Mouse (Mus musculus) right cerebral cortex, postnatal 4 days (tissue): Measurements from ENCODE around the gene Bmp5.

Experiments used
- DNase-seq: peaks from one replicate; pipeline ENCODE4 v3.0.0-alpha.2; 2022

Gene Bmp5

DNA sequence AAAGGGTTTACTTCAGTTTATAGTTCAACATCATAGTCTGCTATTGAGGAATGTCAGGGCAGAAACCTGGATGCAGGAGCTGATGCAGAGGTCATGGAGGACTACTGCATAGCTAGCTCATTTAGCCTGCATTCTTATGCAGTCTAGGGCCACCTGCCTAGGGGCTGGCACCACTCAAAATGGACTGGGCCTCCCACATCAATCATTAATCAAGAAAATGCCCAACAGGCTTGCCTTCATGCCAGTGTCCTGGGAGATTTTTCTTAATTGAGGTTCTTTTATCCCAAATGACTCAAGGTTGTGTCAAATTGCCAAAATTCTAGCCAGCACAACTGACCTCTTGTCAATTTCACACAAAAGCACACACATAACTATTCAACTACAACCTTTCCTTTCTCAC lies 70.8 kb downstream of the Bmp5 start:
- DNase-seq: no peak

DNA sequence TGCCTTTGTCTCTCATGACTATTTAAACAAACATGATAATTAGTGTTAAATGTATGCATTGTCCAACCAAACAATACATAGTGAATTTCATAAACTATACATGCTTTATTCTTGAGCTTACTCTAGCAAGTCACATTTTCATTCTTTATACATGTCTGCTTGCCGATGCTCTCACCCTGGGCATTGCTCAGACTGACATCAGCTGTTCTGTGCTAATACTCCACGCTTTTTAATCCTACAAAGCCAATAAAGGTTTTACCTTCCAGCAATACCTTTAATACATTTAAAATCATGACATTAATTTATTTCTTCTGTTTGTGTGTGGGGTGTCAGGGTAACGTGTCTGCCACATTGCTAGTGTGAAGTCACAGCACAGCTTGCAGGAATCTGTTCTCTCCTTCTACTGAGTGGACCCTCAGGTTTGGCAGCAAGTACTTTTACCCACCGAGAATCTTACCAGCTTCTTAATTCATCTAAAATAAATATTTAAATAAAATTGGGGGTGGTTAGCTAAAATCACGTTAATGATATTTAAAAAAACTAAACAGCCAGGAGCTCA lies 75.6 kb downstream of the Bmp5 start:
- no peak for DNase-seq

DNA sequence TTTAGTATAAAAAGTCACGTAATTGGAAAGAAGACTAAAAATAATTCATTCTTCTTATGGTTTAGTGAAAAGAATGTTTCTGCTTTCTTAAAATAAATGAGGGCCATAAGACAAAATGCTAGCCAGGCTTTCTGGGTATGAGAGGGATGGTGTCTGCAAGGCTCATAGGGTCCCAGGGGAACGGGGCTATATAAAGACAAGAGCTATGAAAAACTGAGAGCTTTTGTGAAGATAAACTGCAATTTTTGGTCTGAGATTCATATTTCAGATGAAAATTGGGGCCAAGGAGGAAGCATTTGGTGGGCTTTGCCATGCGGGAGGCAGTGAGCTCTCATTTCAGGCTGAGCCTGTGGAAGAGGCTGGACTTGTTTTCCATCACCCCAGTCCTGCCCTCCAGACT lies 83.0 kb downstream of the Bmp5 start:
- no peak for DNase-seq

DNA sequence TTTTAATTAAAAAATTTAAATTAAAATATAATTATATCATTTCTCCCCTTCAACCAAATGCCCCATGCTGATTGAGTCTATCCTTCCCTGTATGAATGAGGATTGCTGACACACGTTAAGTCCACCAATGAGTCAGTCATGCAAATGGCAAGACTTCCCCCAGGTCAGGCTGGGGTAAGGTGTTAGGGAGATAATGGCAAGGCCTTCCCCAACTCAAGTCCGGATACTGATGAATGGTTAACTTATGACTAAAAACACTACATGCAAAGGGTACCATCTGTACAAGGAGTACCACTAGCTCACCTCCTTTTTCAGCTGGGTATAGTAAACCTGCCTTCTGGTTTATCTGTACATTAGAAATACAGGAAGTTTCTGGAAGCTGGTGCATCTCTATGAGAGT lies 83.8 kb downstream of the Bmp5 start:
- DNase-seq: no peak

DNA sequence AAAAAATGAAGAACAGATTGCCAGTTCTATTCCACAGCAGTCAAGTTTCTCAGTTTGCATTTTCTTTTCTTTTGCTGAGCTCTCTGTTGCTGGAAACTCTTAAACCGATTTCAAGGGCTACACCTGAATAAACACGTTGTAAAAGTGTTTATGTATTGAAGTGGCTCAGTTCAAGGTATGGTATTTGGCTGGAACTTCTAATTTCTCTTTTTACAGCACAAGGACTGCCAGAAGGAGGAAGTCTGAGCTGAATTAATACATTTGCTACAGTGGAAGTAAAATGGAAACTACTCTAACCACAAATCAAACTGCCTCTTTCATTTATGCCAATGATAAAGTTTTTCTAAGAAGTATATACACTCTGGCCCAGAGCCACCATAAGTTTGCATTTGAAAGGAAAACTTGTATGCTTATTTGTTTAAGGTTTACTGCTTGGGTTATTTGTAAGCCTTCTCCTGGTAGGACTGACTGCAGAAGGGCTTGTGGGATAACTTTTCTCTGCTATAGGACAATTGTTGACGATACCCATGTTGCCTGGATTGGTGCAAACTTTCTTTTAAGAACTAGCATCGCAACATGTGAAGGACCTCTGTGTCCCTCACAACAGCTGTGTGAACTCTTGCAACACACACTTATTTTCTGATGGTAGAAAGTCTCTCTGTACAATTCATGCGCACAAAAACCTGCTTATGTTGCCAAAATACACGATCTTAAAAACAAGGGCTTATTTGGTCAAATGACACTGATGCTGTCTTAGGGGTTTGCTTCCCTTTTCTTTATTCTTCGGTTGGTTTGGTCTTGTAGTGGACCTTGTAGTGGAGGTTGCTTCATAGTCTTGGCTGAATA lies 95.4 kb downstream of the Bmp5 start:
- no peak for DNase-seq

DNA sequence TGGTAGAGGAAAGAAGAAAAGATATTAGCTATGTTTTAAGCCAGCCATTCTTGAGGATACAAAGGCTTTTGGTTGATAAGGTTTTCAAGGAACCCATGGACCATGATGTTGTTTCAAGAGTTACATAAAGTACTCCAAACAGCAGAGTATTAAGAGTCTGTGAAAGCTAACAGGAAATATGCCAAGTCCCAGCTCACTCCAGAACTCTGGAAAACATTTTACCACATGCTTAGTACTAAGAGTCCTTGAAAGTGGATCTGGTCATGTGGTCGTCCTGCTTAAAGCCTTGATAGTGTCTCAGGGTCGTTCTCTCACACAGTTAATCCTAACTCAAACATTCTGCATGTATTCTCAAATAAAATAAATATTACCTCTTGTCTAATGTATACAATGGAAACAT lies 101.2 kb downstream of the Bmp5 start:
- DNase-seq: no peak

DNA sequence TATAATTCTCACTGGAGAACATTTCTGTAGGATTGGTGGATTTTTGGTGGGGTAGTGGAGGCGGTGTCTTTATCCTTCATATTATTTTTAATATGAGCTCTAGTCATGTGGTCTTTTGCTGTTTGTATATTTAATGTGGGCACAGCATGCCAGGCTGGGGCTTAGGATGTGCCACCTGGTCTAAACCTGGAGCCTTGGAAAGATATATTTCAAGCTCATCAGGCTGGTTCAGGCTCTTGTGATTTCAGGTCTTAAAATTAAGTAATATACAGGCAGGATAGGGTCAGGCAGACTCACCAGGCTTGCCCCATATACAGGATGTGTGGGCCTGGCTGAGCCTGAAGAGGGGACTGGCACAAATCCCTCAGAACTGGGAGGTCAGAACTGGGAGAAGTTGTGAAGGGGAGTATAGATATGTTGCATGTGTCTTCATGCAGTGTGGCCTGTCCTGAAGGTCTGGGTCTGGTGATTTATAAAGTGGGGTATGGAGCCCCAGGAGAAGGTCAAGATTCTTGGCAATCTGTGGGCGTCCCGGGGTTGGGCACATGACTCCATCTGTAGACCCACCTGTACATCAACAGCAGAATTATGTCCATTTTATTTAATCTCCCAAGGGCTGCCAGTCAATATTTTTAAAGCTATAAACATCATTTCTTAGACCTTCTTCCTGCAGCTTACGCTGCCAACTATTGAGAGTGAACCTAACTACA lies 108.5 kb downstream of the Bmp5 start:
- DNase-seq: no peak

DNA sequence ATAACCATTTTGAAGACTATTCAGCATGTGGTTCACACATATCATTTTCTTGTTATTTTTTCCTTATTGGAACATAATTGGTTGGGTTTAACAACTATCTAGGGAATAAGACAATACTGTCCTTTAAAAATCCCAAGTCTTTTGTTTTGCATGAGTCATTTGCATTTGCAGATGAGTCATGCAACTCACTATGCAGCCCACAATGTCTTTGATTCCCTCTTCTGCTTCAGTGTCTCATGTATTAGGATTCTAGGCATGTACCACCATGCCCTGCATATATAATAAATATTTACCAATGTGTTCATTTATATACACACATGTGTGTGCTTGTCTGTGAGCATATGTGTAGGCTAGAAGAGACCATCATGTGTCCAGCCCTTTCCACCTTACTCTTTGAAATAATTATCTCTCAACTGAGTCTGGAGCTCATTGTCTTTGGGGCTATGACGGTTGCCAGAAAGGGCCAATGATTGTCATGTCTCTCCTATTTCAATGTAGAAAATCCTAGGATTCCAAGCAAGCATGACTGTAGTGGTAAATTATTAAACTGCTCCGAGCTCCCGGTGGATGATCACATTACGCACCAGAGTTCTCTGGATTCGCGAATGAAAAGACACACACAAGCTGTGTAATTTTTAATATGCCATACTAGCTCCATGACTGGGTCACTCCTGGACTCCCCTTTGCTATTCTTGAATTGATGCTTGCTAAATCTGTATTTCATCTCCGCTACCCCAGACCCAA lies 111.8 kb downstream of the Bmp5 start:
- no peak for DNase-seq

DNA sequence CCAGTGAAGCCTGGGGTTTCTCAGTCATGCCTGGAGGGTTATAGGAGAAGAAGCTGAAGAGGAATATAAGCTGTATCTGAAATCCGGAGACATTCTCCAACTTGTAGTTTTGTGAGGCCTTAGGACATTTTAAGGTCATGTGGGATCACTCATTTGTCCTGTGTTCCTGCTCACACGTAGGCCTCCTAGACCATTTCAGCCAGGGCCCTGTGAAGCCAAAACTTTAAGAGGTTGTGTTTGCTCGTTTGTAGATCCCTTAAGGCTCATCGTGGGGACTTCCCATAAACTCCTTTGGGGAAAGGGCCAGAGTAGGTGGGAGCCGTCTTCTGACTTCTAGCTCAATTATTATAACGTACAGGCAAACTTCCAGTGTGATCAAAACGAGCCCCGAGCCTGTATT lies 121.8 kb downstream of the Bmp5 start:
- DNase-seq: no peak

DNA sequence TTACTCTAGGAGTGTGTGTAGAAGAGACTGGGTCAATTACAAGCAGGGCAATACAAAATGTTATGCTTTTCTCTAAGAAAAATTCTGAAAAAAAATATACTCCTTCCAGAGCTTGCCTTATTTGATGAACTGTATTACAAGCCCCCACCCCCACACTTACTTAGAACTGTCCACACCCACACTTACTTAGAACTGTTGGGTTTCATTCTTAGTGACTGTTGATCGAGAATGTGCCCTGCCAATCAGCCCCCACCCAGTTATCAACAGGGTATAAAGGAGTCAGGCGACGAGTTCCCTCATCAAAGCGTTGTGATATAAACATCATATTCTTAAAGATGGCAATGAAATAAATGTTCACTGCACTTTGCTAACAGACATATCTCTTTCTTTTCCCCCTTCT lies 122.9 kb downstream of the Bmp5 start:
- DNase-seq: no peak

DNA sequence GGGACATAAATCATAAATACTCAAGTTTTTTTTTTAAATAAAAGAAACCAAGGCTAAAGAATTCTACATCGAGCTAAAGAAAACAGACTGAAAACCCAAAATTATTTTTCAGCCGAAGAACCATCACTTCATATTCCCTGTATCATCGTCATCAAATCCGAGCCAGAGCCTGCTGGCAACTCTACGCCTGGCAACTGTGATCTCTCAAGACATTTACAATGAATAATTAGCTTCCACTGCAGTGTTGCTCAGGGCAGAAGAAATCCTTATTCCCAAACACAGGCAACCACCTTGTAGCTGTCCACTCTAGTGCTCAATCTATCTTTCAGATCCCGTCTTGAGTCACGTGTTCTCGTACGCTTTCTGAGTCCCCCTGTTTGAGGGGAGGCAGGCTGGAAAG lies 126.1 kb downstream of the Bmp5 start:
- DNase-seq: no peak

DNA sequence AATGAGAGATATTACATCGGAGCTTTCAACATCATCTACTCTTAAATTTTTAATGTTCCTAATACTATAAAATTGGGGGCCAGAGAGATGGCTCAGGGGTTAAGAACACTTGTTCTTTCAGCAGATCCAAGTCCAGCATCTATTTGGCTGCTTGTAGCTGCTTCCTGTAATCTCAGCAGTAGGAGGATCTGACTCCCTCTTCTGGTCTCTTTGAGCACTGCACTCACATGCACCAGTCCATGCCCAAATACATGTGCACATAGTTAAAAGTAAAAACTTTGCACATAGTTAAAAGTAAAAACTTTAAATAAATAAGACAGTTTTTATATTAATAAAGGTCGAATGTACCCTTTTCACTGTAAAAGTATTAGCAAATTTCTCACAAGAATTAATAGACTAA lies 130.3 kb downstream of the Bmp5 start:
- DNase-seq: no peak

DNA sequence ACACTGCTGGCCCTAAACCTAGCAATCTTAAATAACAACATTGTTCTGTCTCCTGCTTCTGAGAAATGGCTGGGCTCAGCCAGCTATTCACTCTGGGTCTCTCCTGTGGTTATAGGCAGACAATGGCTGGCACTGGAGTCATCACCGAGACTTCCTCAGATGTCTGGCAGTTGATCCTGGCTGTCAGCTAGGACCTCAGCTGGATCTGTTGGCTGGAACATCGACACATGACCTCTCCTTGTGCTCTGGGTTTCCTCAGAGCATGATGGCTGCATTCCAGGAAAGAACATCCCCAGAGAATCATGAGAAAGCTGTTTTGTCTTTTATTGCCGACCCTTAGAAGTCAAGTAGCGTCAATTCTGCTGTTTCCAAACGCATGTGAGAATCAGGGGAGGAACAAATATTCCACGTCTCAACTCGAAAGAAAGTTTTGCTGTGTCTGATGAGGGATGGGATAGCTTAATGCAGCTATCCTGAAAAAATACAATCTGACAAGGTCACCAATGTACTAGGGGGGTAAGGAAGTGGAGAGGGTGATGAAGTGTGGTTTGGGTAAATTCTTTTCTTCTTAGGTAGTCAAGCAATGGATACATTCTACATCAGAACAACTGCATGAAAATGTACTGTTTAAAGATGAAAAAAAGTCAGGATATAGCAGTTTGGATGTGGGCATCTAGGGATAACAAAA lies 135.1 kb downstream of the Bmp5 start:
- DNase-seq: no peak

DNA sequence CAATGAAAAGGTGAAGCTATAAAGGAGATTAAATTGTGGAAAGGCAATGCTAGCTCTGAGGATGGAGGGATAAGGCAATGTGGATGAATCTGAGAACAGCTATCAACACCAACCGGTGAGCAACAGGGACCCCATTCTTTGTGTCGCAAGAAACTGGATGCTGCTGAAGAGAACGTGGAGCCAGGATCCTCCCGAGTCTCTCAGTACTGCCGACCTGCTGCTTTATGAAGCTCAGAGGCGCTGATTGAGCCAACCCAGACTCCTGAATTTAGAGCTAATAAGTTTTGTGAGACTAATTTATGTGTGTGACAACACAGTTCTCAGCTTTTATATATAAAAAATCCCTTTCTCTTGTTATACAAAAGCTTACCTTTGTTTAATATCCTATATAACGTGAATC lies 136.4 kb downstream of the Bmp5 start:
- no peak for DNase-seq

DNA sequence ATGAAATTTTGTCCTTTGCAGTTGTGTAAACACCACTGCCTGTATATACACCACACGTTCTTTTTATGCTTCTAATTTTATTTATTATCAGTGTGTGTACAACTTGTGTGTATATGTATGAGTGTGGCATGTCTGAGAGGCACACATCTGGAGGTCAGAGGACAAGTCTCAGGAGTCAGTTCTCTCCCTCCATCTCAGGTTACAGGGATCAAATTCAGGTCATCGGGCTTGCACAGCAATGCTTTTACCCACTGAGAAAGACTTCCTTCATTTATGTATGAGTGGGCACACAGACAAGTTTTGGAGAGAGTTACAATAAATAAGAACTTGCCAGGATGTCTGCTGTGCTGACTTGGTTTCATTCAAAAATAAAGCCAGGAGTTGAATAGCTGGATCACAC lies 140.9 kb downstream of the Bmp5 start:
- no peak for DNase-seq

DNA sequence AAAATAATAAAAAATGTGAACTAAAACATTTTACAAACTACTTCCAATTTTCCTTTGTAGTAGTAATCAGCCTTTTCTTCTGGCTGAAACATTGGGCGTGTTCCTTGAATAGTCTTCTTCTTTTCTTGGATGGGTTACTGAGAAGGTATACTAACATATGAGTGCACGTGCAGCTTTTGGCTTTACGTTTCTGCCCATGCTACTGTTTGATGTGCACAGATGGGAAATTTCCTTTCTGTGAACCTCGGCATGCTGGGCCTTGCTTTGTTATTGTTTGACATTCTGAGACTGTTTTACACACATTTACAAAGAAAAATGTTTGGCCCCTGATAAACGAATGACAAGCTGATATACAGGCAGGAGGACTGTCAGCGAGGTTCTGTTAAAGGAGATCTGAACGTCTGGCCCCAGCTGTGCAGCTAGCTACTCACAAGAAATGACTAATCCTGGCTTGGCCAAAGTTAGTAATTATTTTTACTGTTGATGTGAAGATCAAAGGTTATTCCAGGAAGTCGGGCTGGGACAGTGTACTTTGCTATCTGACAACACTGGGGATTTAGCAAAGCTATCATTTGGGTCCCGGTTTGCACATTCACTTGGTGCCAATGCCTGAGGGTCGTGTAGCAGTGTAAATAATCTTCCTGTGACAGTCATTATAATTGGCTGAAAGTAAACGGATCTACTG lies 152.2 kb downstream of the Bmp5 start:
- no peak for DNase-seq

DNA sequence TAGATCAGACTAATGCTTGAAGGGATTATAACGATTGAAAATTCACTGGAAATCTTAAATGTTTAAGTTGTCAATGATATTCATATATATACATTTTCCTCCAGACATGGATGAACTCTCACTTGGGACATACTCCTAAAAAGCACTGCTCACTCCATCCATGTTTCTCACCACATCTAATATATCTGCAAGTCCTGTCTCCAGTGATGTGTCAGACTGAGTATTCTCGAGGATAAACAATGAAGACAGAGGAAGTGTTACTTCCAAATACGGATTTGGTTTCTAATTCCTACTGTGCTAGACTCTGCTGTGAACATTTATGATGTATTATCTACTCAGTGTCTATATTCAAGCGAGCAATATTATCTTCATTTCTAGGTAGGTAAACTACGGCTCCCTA lies 152.9 kb downstream of the Bmp5 start:
- DNase-seq: no peak

DNA sequence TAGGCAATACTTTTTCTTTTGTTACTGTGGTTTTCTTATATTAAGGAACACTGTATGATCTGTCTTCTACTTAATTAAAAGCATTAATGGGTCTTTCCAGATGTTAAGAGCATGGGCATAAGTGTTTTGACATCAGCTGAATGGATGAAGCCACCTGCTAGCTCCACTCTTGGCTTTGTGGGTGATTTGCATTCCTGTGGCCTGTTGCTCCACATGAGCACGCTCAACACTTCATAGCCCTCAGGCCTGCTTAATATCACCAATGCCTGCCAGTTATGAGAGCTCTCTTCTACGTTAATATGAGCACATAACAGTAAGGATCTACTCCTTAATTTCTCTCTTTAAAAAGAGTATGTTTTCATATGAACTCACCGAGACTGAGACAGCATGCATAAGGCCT lies 169.5 kb downstream of the Bmp5 start:
- no peak for DNase-seq
